Mouse (Mus musculus): ENCODE results near the gene Tssk2. TPM values are rescaled to one million over a fixed set of nuclear protein-coding genes. Genes with fewer than 3 reads are reported as not detected.
A peak's percentile ranks its signal among the peaks of the same experiment; 100 is the strongest.

Gene Tssk2
- polyA plus RNA-seq, 1 experiment from 2014 or later = not detected

- Histone ChIP-seq H3K4me1 (ENCODE audit: control insufficient read depth, insufficient read depth, low read length) (peaks cover 17% of the 10 kb centered on the region), H3K9ac (replicated peaks; ENCODE audit: low read length) (peak overlapping the region; percentile 99), H3K4me2 (ENCODE audit: low read length) (peak overlapping the region; percentile 93), H3K36me3 (ENCODE audit: control insufficient read depth, insufficient read depth, low read length) (no peaks in the 10 kb centered on the region), H3K27me3 (ENCODE audit: control insufficient read depth, insufficient read depth, low read length) (no peaks in the 10 kb centered on the region), H3K4me3 (replicated peaks; ENCODE audit: low read depth, low read length) (peak overlapping the region; percentile 92), H3K9me3 (ENCODE audit: control insufficient read depth, low read length) (no peaks in the 10 kb centered on the region), H3K27ac (replicated peaks; ENCODE audit: low read depth, low read length) (no peak overlapping the region)
- 55% methylated on average over 2 of the region's 2 CpGs for WGBS
- DNase-seq = peak; percentile 4
- ATAC-seq (ENCODE audit: low FRiP score, low TSS enrichment) = no peak
Measured at GRCm38 (mm10) chr16:17890342-17890727, 8.1 kb upstream of the Tssk2 start.

- whole genome bisulfite sequencing = under 1% methylated on average over 43 of the region's 44 CpGs
- ATAC-seq (ENCODE audit: low FRiP score, low TSS enrichment) = peak; percentile 63
- Histone ChIP-seq H3K4me3 (replicated peaks; ENCODE audit: low read depth, low read length) (peak overlapping the region; percentile 92), H3K4me1 (ENCODE audit: control insufficient read depth, insufficient read depth, low read length) (peaks cover 17% of the 10 kb centered on the region), H3K27me3 (ENCODE audit: control insufficient read depth, insufficient read depth, low read length) (no peaks in the 10 kb centered on the region), H3K9me3 (ENCODE audit: control insufficient read depth, low read length) (no peaks in the 10 kb centered on the region), H3K4me2 (ENCODE audit: low read length) (peak overlapping the region; percentile 93), H3K9ac (replicated peaks; ENCODE audit: low read length) (peak overlapping the region; percentile 99), H3K27ac (replicated peaks; ENCODE audit: low read depth, low read length) (peak overlapping the region; percentile 97), H3K36me3 (ENCODE audit: control insufficient read depth, insufficient read depth, low read length) (no peaks in the 10 kb centered on the region)
- peak; percentile 67 for DNase-seq
Measured at GRCm38 (mm10) chr16:17890917-17891566, 7.4 kb upstream of the Tssk2 start.

- Histone ChIP-seq H3K9ac (replicated peaks; ENCODE audit: low read length) (peak within 1 kb of the TSS; percentile 99), H3K9me3 (ENCODE audit: control insufficient read depth, low read length) (no peaks in the 10 kb centered on the region), H3K27ac (replicated peaks; ENCODE audit: low read depth, low read length) (peak within 1 kb of the TSS; percentile 97), H3K27me3 (ENCODE audit: control insufficient read depth, insufficient read depth, low read length) (no peaks in the 10 kb centered on the region), H3K4me2 (ENCODE audit: low read length) (peak within 1 kb of the TSS; percentile 93), H3K4me1 (ENCODE audit: control insufficient read depth, insufficient read depth, low read length) (peaks cover 17% of the 10 kb centered on the region), H3K4me3 (replicated peaks; ENCODE audit: low read depth, low read length) (peak within 1 kb of the TSS; percentile 92), H3K36me3 (ENCODE audit: control insufficient read depth, insufficient read depth, low read length) (no peaks in the 10 kb centered on the region)
- WGBS = under 1% methylated on average over 38 of the region's 38 CpGs
- ATAC-seq (ENCODE audit: low FRiP score, low TSS enrichment) (peak; percentile 98), DNase-seq (peak; percentile 100)
Measured at GRCm38 (mm10) chr16:17891567-17891959, 6.9 kb upstream of the Tssk2 start, which contains the start of gene Gm20518. TSS of gene Gm20518 (minus strand) at chr16:17891671.

- Histone ChIP-seq H3K27me3 (ENCODE audit: control insufficient read depth, insufficient read depth, low read length) (no peaks in the 10 kb centered on the region), H3K4me2 (ENCODE audit: low read length) (no peak overlapping the region), H3K4me1 (ENCODE audit: control insufficient read depth, insufficient read depth, low read length) (peaks cover 17% of the 10 kb centered on the region), H3K36me3 (ENCODE audit: control insufficient read depth, insufficient read depth, low read length) (no peaks in the 10 kb centered on the region), H3K27ac (replicated peaks; ENCODE audit: low read depth, low read length) (no peak overlapping the region), H3K9me3 (ENCODE audit: control insufficient read depth, low read length) (no peaks in the 10 kb centered on the region), H3K4me3 (replicated peaks; ENCODE audit: low read depth, low read length) (no peak overlapping the region), H3K9ac (replicated peaks; ENCODE audit: low read length) (no peak overlapping the region)
- 83% methylated on average over 3 of the region's 3 CpGs for WGBS
- DNase-seq = no peak
- ATAC-seq (ENCODE audit: low FRiP score, low TSS enrichment) = no peak
Measured at GRCm38 (mm10) chr16:17892606-17893005, 5.8 kb upstream of the Tssk2 start.

- no peak within 1 kb of the TSS for H3K27ac ChIP-seq (replicated peaks; ENCODE audit: low read depth, low read length)
- H3K4me2 ChIP-seq (ENCODE audit: low read length) = no peak within 1 kb of the TSS
- no peaks in the 10 kb centered on the region for H3K9me3 ChIP-seq (ENCODE audit: control insufficient read depth, low read length)
- ATAC-seq (ENCODE audit: low FRiP score, low TSS enrichment) (no peak), DNase-seq (no peak)
- H3K4me3 ChIP-seq (replicated peaks; ENCODE audit: low read depth, low read length) = no peak within 1 kb of the TSS
- no peak within 1 kb of the TSS for H3K9ac ChIP-seq (replicated peaks; ENCODE audit: low read length)
- H3K36me3 ChIP-seq (ENCODE audit: control insufficient read depth, insufficient read depth, low read length) = peaks cover 8% of the 10 kb centered on the region
- H3K27me3 ChIP-seq (ENCODE audit: control insufficient read depth, insufficient read depth, low read length) = no peaks in the 10 kb centered on the region
- H3K4me1 ChIP-seq (ENCODE audit: control insufficient read depth, insufficient read depth, low read length) = peaks cover 17% of the 10 kb centered on the region
- WGBS = 82% methylated on average over 2 of the region's 2 CpGs
Measured at GRCm38 (mm10) chr16:17893923-17894322, 4.5 kb upstream of the Tssk2 start, which contains the start of gene Tssk1. TSS of gene Tssk1 (plus strand) at chr16:17894223.

GRCm38 (mm10) chr16:17896091-17896490 lies 2.3 kb upstream of the Tssk2 start:
- Histone ChIP-seq H3K27me3 (ENCODE audit: control insufficient read depth, insufficient read depth, low read length) (no peaks in the 10 kb centered on the region), H3K27ac (replicated peaks; ENCODE audit: low read depth, low read length) (no peak overlapping the region), H3K4me1 (ENCODE audit: control insufficient read depth, insufficient read depth, low read length) (peaks cover 5% of the 10 kb centered on the region; the same call in 1 of the 2 replicates), H3K9me3 (ENCODE audit: control insufficient read depth, low read length) (no peaks in the 10 kb centered on the region), H3K36me3 (ENCODE audit: control insufficient read depth, insufficient read depth, low read length) (peaks cover 28% of the 10 kb centered on the region), H3K9ac (replicated peaks; ENCODE audit: low read length) (no peak overlapping the region), H3K4me2 (ENCODE audit: low read length) (no peak overlapping the region), H3K4me3 (replicated peaks; ENCODE audit: low read depth, low read length) (no peak overlapping the region)
- ATAC-seq (ENCODE audit: low FRiP score, low TSS enrichment) (no peak), DNase-seq (no peak)

- Histone ChIP-seq H3K9ac (replicated peaks; ENCODE audit: low read length) (peak within 1 kb of the TSS; percentile 75), H3K27ac (replicated peaks; ENCODE audit: low read depth, low read length) (peak within 1 kb of the TSS; percentile 78), H3K4me1 (ENCODE audit: control insufficient read depth, insufficient read depth, low read length) (peaks cover 9% of the 10 kb centered on the region), H3K36me3 (ENCODE audit: control insufficient read depth, insufficient read depth, low read length) (peaks cover 33% of the 10 kb centered on the region), H3K4me3 (replicated peaks; ENCODE audit: low read depth, low read length) (peak within 1 kb of the TSS; percentile 73), H3K27me3 (ENCODE audit: control insufficient read depth, insufficient read depth, low read length) (peaks cover 44% of the 10 kb centered on the region), H3K9me3 (ENCODE audit: control insufficient read depth, low read length) (no peaks in the 10 kb centered on the region), H3K4me2 (ENCODE audit: low read length) (peak within 1 kb of the TSS; percentile 94)
- ATAC-seq (ENCODE audit: low FRiP score, low TSS enrichment) (peak; percentile 92), DNase-seq (peak; percentile 98)
- WGBS = under 1% methylated on average over 35 of the region's 35 CpGs
Measured at GRCm38 (mm10) chr16:17911052-17911595, 12.7 kb downstream of the Tssk2 start, which contains the start of gene Ess2. TSS of gene Ess2 (minus strand) at chr16:17911348.

- ATAC-seq (ENCODE audit: low FRiP score, low TSS enrichment) = no peak
- DNase-seq = peak; percentile 61
- under 1% methylated on average over 106 of the region's 106 CpGs for WGBS
Measured at GRCm38 (mm10) chr16:17914307-17915249, 16.1 kb downstream of the Tssk2 start, which contains the start of gene Gsc2. TSS of gene Gsc2 (minus strand) at chr16:17915059.

More at GRCm38 (mm10) chr16:17914307-17915249, 16.1 kb downstream of the Tssk2 start, which contains the start of gene Gsc2:
- Histone ChIP-seq H3K27me3 (ENCODE audit: control insufficient read depth, insufficient read depth, low read length) (peaks cover 63% of the 10 kb centered on the region), H3K27ac (replicated peaks; ENCODE audit: low read depth, low read length) (no peak within 1 kb of the TSS), H3K9me3 (ENCODE audit: control insufficient read depth, low read length) (no peaks in the 10 kb centered on the region), H3K4me2 (ENCODE audit: low read length) (peak within 1 kb of the TSS; percentile 53), H3K9ac (replicated peaks; ENCODE audit: low read length) (peak within 1 kb of the TSS; percentile 36; the same call in 1 of the 2 replicates), H3K4me3 (replicated peaks; ENCODE audit: low read depth, low read length) (peak within 1 kb of the TSS; percentile 33), H3K36me3 (ENCODE audit: control insufficient read depth, insufficient read depth, low read length) (no peaks in the 10 kb centered on the region), H3K4me1 (ENCODE audit: control insufficient read depth, insufficient read depth, low read length) (peaks cover 9% of the 10 kb centered on the region)
